Mouse (Mus musculus): ENCODE measurements around the gene C1rb. TPM values are rescaled to one million over a fixed set of nuclear protein-coding genes. Genes with fewer than 3 reads are reported as not detected.
"Not testable (repeated sequence)": the region's sequence is repeated elsewhere in the genome, so short reads cannot be mapped to it uniquely, and the experiment has no call there.

The C1rb gene
- polyA plus RNA-seq, 1 experiment from 2014 or later = not detected

- H3K27ac ChIP-seq (replicated peaks) = no peak overlapping the region
- no peak overlapping the region for H3K4me2 ChIP-seq (replicated peaks)
- H3K9me3 ChIP-seq (replicated peaks) = no peaks in the 10 kb centered on the region
- no peaks in the 10 kb centered on the region for H3K4me1 ChIP-seq
- H3K36me3 ChIP-seq = no peaks in the 10 kb centered on the region
- no peaks in the 10 kb centered on the region for H3K27me3 ChIP-seq
- ATAC-seq (ENCODE audit: insufficient number of reproducible peaks, low FRiP score, low TSS enrichment, low read depth) = no peak
- 94% methylated on average over 4 of the region's 4 CpGs for WGBS
- no peak overlapping the region for H3K9ac ChIP-seq
- H3K4me3 ChIP-seq (replicated peaks) = no peak overlapping the region
These were observed 31.9 kb downstream of the C1rb start for GRCm38 (mm10) chr6:124602031-124602430.

DNA sequence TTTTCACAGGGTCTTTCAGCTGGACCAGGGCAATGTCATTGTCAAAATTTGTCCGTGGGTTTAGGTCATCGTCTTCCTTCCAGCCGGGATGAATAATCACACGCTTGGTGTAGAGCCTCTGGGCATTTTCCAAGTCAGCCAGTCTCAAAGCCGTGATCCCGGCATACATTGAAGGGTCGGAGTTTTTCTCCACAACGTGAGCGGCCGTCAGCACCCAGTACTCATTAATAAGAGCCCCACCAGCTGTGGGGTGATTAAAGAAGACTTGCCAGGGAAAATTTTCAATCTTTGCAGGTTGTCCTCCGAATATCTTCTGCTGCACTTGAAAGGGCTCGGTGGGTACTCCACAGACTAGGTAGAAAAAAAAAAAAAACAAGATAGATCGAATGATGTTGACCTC, 55.5 kb downstream of the C1rb start:
- Histone ChIP-seq H3K4me3 (replicated peaks) (no peak overlapping the region), H3K9ac (no peak overlapping the region), H3K9me3 (replicated peaks) (no peaks in the 10 kb centered on the region), H3K4me2 (replicated peaks) (no peak overlapping the region), H3K4me1 (no peaks in the 10 kb centered on the region), H3K27ac (replicated peaks) (no peak overlapping the region), H3K36me3 (no peaks in the 10 kb centered on the region), H3K27me3 (no peaks in the 10 kb centered on the region)
- no peak for ATAC-seq (ENCODE audit: insufficient number of reproducible peaks, low FRiP score, low TSS enrichment, low read depth)
- WGBS = 85% methylated on average over 13 of the region's 13 CpGs

DNA sequence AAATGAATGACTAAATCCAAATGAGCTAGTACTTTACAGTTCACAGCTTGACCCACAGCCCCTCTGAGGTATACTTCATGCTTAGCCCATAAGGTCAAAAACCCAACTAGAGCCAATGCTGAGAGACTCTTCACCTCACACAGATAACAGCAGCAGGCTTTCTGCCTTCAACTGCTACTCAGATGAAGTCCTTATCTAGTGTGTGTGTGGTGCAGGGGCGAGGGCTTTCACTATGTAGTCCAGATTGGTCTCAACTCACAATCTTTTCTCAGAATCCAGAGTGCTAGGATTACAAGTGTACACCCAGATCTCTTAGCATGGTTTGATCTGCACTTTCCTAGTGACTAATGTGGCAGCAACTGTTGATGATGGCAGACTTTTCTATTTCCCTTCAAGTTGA, 56.1 kb downstream of the C1rb start:
- not testable (repeated sequence) for H3K27ac ChIP-seq (replicated peaks); H3K4me2 ChIP-seq (replicated peaks); H3K4me3 ChIP-seq (replicated peaks); H3K36me3 ChIP-seq; H3K4me1 ChIP-seq; H3K9me3 ChIP-seq (replicated peaks); ATAC-seq (ENCODE audit: insufficient number of reproducible peaks, low FRiP score, low TSS enrichment, low read depth); H3K9ac ChIP-seq; H3K27me3 ChIP-seq
- 34% methylated on average over 1 of the region's 1 CpGs for WGBS

DNA sequence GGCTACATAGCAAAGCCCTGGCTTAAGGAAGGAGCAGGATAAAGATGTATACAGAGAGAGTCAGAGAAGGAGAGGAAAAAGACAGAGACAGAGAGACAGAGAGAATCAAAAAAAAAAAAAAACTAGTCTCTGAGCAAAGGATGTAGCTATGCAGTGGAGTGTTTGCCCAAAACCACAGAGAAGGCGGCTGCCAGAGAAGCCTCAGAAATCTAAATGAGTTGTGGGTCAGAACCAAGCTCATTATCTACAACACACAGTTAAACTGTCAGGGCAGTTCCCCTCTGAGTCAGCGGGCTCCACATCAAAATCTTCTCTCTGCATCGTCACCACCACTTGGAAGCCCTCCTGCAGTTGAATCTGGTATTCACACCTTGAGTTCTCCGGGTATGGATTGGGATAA, 60.7 kb downstream of the C1rb start:
- H3K4me2 ChIP-seq (replicated peaks) = no peak overlapping the region
- no peaks in the 10 kb centered on the region for H3K9me3 ChIP-seq (replicated peaks)
- H3K27me3 ChIP-seq = no peaks in the 10 kb centered on the region
- no peak overlapping the region for H3K27ac ChIP-seq (replicated peaks)
- WGBS = 82% methylated on average over 4 of the region's 4 CpGs
- no peak for ATAC-seq (ENCODE audit: insufficient number of reproducible peaks, low FRiP score, low TSS enrichment, low read depth)
- no peak overlapping the region for H3K4me3 ChIP-seq (replicated peaks)
- H3K4me1 ChIP-seq = no peaks in the 10 kb centered on the region
- H3K9ac ChIP-seq = no peak overlapping the region
- no peaks in the 10 kb centered on the region for H3K36me3 ChIP-seq

Other genes with a start within 250 kb of the C1rb start
- 48.8 and 49.0 TPM in 2 replicates for gene Pex5, start 155.2 kb upstream of the C1rb start, polyA plus RNA-seq (2015; fragmentation: Nextera tagmentation; extraction: Ambion mirVana)
- 8.2 and 9.0 TPM in 2 replicates for gene Clstn3, start 105.5 kb upstream of the C1rb start, polyA plus RNA-seq (2015; fragmentation: Nextera tagmentation; extraction: Ambion mirVana)
- 0.47 and 0.67 TPM in 2 replicates for gene C1rl, start 77.2 kb upstream of the C1rb start, polyA plus RNA-seq (2015; fragmentation: Nextera tagmentation; extraction: Ambion mirVana)
- 5.1 and 6.1 TPM in 2 replicates for gene C1ra, start 57.9 kb upstream of the C1rb start, polyA plus RNA-seq (2015; fragmentation: Nextera tagmentation; extraction: Ambion mirVana)
- 5.7 and 9.0 TPM in 2 replicates for gene C1s1, start 27.9 kb upstream of the C1rb start, polyA plus RNA-seq (2015; fragmentation: Nextera tagmentation; extraction: Ambion mirVana)
- gene C1s2, start 65.8 kb downstream of the C1rb start, polyA plus RNA-seq (2015; fragmentation: Nextera tagmentation; extraction: Ambion mirVana) = 0.14 and 0.21 TPM in 2 replicates
- 56.0 and 56.1 TPM in 2 replicates for gene Lpcat3, start 92.7 kb downstream of the C1rb start, polyA plus RNA-seq (2015; fragmentation: Nextera tagmentation; extraction: Ambion mirVana)
- 171 and 186 TPM in 2 replicates for gene Emg1, start 141.9 kb downstream of the C1rb start, polyA plus RNA-seq (2015; fragmentation: Nextera tagmentation; extraction: Ambion mirVana)
- 301 and 317 TPM in 2 replicates for gene Phb2, start 142.0 kb downstream of the C1rb start, polyA plus RNA-seq (2015; fragmentation: Nextera tagmentation; extraction: Ambion mirVana)
- 19.9 and 20.2 TPM in 2 replicates for gene Ptpn6, start 168.4 kb downstream of the C1rb start, polyA plus RNA-seq (2015; fragmentation: Nextera tagmentation; extraction: Ambion mirVana)
- 416 TPM in 2 replicates for gene Grcc10, start 171.1 kb downstream of the C1rb start, polyA plus RNA-seq (2015; fragmentation: Nextera tagmentation; extraction: Ambion mirVana)
- not detected in 2 replicates for gene Gm45234, start 185.7 kb downstream of the C1rb start, polyA plus RNA-seq (2015; fragmentation: Nextera tagmentation; extraction: Ambion mirVana)
- gene Atn1, start 186.2 kb downstream of the C1rb start, polyA plus RNA-seq (2015; fragmentation: Nextera tagmentation; extraction: Ambion mirVana) = 20.1 and 21.0 TPM in 2 replicates
- 11.8 and 12.7 TPM in 2 replicates for gene Eno2, start 199.4 kb downstream of the C1rb start, polyA plus RNA-seq (2015; fragmentation: Nextera tagmentation; extraction: Ambion mirVana)
- 26.7 and 47.5 TPM in 2 replicates for gene Lrrc23, start 209.4 kb downstream of the C1rb start, polyA plus RNA-seq (2015; fragmentation: Nextera tagmentation; extraction: Ambion mirVana)
- gene Spsb2, start 238.4 kb downstream of the C1rb start, polyA plus RNA-seq (2015; fragmentation: Nextera tagmentation; extraction: Ambion mirVana) = 16.4 and 17.5 TPM in 2 replicates
- gene Tpi1, start 244.0 kb downstream of the C1rb start, polyA plus RNA-seq (2015; fragmentation: Nextera tagmentation; extraction: Ambion mirVana) = 779 and 809 TPM in 2 replicates